Mouse (Mus musculus) E14TG2a.4 (cell line): ENCODE measurements around the gene Shmt1.

ENCODE experiments used
- H3K27me3 ChIP-seq: 2 replicates; pipeline ENCODE4 v1.6.1; 2014; ENCODE audit warnings: low read length, control low read depth; ENCODE audit not compliant: insufficient read depth
- H3K36me3 ChIP-seq: 2 replicates; pipeline ENCODE4 v1.6.1; 2014; ENCODE audit warnings: low read length, control low read depth; ENCODE audit not compliant: insufficient read depth
- H3K4me1 ChIP-seq: replicated peaks from 2 replicates; pipeline ENCODE4 v1.6.1; 2014; ENCODE audit warnings: low read depth, low read length, control low read depth
- H3K4me3 ChIP-seq: replicated peaks from 2 replicates; pipeline ENCODE4 v1.5.1; 2014; ENCODE audit warnings: mild to moderate bottlenecking, low read length
- H3K9me3 ChIP-seq: 2 replicates; pipeline ENCODE4 v1.6.1; 2014; ENCODE audit warnings: low read length, control low read depth
- CTCF ChIP-seq: conservative IDR thresholded peaks from 2 replicates; pipeline ENCODE4 v1.5.1; 2014; ENCODE audit warnings: low read length
- NANOG ChIP-seq: IDR thresholded peaks from 2 replicates; pipeline ENCODE4 v1.6.1; 2014; ENCODE audit warnings: borderline replicate concordance, low read length, mixed read lengths
- POU5F1 ChIP-seq: IDR thresholded peaks from 2 replicates; pipeline ENCODE4 v1.6.1; 2014; ENCODE audit warnings: low read length, borderline replicate concordance

The Shmt1 gene

GRCm38 (mm10) chr11:60828903-60829302 lies 17.4 kb upstream of the Shmt1 start:
- TF ChIP-seq CTCF (no peak), NANOG (no peak), POU5F1 (no peak)
- no peaks in the 10 kb centered on the region for H3K9me3 ChIP-seq
- H3K27me3 ChIP-seq: peaks cover 7% of the 10 kb centered on the region; the same call in 1 of the 2 replicates
- no peak overlapping the region for H3K4me3 ChIP-seq
- peaks cover 16% of the 10 kb centered on the region for H3K4me1 ChIP-seq
- peaks cover 23% of the 10 kb centered on the region for H3K36me3 ChIP-seq

GRCm38 (mm10) chr11:60827241-60827945 lies 15.9 kb upstream of the Shmt1 start:
- H3K4me1 ChIP-seq: peaks cover 15% of the 10 kb centered on the region
- H3K36me3 ChIP-seq: peaks cover 11% of the 10 kb centered on the region; the same call in 1 of the 2 replicates
- no peaks in the 10 kb centered on the region for H3K9me3 ChIP-seq
- TF ChIP-seq NANOG (no peak), CTCF (no peak), POU5F1 (no peak)
- no peak overlapping the region for H3K4me3 ChIP-seq
- peaks cover 7% of the 10 kb centered on the region; the same call in 1 of the 2 replicates for H3K27me3 ChIP-seq

DNA sequence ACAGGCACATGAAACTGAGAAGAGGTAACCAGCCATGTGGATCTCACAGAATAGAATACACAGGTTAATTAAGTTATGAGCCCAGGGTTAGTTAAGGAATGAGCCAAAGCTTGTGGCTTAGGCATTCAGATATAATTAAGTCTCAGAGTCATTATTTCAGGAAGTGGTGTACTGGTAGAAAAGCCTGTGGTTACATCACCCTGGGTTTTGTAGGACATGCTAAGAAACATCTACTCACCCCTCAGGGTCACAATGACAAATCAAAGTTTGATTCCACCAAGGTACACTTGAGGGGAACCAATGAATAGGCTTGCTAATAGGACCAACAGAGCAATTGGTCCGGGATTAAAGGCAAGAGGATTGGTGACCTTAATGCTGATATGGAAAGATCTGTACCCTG lies 15.2 kb upstream of the Shmt1 start:
- Histone ChIP-seq H3K9me3 (no peaks in the 10 kb centered on the region), H3K4me3 (no peak overlapping the region), H3K36me3 (peaks cover 4% of the 10 kb centered on the region; the same call in 1 of the 2 replicates), H3K4me1 (peaks cover 9% of the 10 kb centered on the region), H3K27me3 (peaks cover 7% of the 10 kb centered on the region; the same call in 1 of the 2 replicates)
- no peak for TF ChIP-seq NANOG
- no peak for TF ChIP-seq POU5F1
- TF ChIP-seq CTCF: no peak

DNA sequence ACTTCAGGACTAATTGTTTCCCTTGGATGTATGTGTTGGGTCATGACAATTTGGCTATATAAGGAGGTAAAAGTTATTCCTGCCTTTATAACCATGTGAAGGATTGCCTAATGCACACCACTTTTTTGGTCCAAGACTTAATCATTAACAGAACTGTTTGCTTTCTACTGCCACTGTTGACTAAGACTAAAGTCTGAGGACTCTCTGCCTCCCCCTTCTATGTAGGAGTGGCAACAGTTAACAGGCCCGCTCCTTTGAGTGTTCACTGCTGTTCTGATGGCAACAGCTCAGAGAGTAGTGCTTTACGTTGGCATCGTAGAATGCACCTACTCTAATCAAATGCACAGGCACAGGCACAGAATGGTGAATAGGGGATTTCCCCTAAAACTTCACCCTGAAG lies 13.7 kb upstream of the Shmt1 start:
- peaks cover 7% of the 10 kb centered on the region; the same call in 1 of the 2 replicates for H3K27me3 ChIP-seq
- H3K4me3 ChIP-seq: no peak overlapping the region
- no peak for TF ChIP-seq CTCF
- no peak for TF ChIP-seq POU5F1
- no peak for TF ChIP-seq NANOG
- H3K36me3 ChIP-seq: no peaks in the 10 kb centered on the region
- 0 out of 2 replicates have a peak, but pooled peaks cover 1% of the 10 kb centered on the region for H3K4me1 ChIP-seq
- no peaks in the 10 kb centered on the region for H3K9me3 ChIP-seq

- TF ChIP-seq CTCF (no peak), NANOG (no peak), POU5F1 (no peak)
- Histone ChIP-seq H3K9me3 (no peaks in the 10 kb centered on the region), H3K4me1 (no peaks in the 10 kb centered on the region), H3K27me3 (peaks cover 7% of the 10 kb centered on the region; the same call in 1 of the 2 replicates), H3K36me3 (no peaks in the 10 kb centered on the region), H3K4me3 (no peak overlapping the region)
Measured at GRCm38 (mm10) chr11:60823771-60824170, 12.3 kb upstream of the Shmt1 start.

- TF ChIP-seq CTCF: no peak
- TF ChIP-seq NANOG: no peak
- TF ChIP-seq POU5F1: no peak
- Histone ChIP-seq H3K27me3 (no peaks in the 10 kb centered on the region), H3K4me1 (peaks cover 5% of the 10 kb centered on the region), H3K4me3 (no peak overlapping the region), H3K9me3 (no peaks in the 10 kb centered on the region), H3K36me3 (no peaks in the 10 kb centered on the region)
Measured at GRCm38 (mm10) chr11:60816398-60816797, 4.9 kb upstream of the Shmt1 start.

GRCm38 (mm10) chr11:60811054-60811460 lies 461 bp downstream of the Shmt1 start:
- Histone ChIP-seq H3K27me3 (no peaks in the 10 kb centered on the region), H3K4me1 (peaks cover 39% of the 10 kb centered on the region), H3K4me3 (peak overlapping the region; percentile 88), H3K36me3 (peaks cover 39% of the 10 kb centered on the region), H3K9me3 (no peaks in the 10 kb centered on the region)
- TF ChIP-seq NANOG: no peak
- no peak for TF ChIP-seq POU5F1
- TF ChIP-seq CTCF: no peak

GRCm38 (mm10) chr11:60810046-60810965 lies 1.2 kb downstream of the Shmt1 start:
- TF ChIP-seq POU5F1: no peak
- TF ChIP-seq CTCF: no peak
- peaks cover 39% of the 10 kb centered on the region for H3K4me1 ChIP-seq
- H3K9me3 ChIP-seq: no peaks in the 10 kb centered on the region

More at GRCm38 (mm10) chr11:60810046-60810965, 1.2 kb downstream of the Shmt1 start:
- Histone ChIP-seq H3K36me3 (peaks cover 46% of the 10 kb centered on the region), H3K4me3 (peak overlapping the region; percentile 88), H3K27me3 (no peaks in the 10 kb centered on the region)
